Mouse (Mus musculus): ENCODE results near the gene Aak1. TPM values are rescaled to one million over a fixed set of nuclear protein-coding genes. Genes with fewer than 3 reads are reported as not detected.
"Not testable (repeated sequence)": the region's sequence is repeated elsewhere in the genome, so short reads cannot be mapped to it uniquely, and the experiment has no call there.

Aak1 gene
- polyA plus RNA-seq, 1 experiment from 2014 or later, result 23.3 TPM

DNA sequence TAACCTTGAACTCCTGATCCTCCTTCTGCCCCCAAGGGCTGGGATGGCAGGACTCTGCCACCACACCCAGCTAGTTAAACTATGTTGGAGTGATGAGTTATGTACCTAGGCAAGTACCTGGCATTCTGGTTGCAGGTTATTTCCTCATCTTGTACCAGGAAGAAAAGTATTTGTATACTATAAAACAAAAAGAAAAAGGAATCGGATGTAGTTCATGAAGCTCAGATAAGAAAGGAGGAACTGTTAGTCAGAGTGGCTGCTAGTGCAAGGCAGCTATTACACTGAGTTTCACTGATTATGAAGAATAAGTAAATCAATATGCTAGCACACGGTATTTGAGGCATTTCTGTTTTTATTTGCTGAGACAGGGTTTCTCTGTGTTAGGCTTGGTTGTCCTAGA is 195.6 kb downstream of the Aak1 start:
- Histone ChIP-seq H3K4me1 (ENCODE audit: control insufficient read depth in 2 of 2, insufficient read depth in 2 of 2, low read length in 2 of 2) (peaks cover 2 to 15% of the 10 kb centered on the region in 2 experiments; a peak in 2 of 4 replicates), H3K9me3 (ENCODE audit: control insufficient read depth, low read length) (no peaks in the 10 kb centered on the region), H3K27me3 (ENCODE audit: control insufficient read depth, insufficient read depth, low read length) (no peaks in the 10 kb centered on the region), H3K9ac (ENCODE audit: low read length) (no peak overlapping the region), H3K4me2 (ENCODE audit: low read length) (no peak overlapping the region), H3K4me3 (ENCODE audit: control insufficient read depth in 1 of 2, insufficient read depth in 1 of 2, low read depth in 1 of 2, low read length in 2 of 2) (no peak overlapping the region), H3K27ac (replicated peaks in 1 of 2; ENCODE audit: control insufficient read depth in 1 of 2, insufficient read depth in 1 of 2, low read depth in 2 of 2, low read length in 2 of 2) (no peak overlapping the region), H3K36me3 (ENCODE audit: control insufficient read depth, insufficient read depth, low read length) (peaks cover 13% of the 10 kb centered on the region; the same call in 1 of the 2 replicates)
- no peak for ATAC-seq (ENCODE audit: insufficient number of reproducible peaks, insufficient read depth, low FRiP score, low read depth)
- 76% methylated on average over 2 of the region's 2 CpGs for WGBS

- H3K9me3 ChIP-seq (ENCODE audit: control insufficient read depth, low read length), result no peaks in the 10 kb centered on the region
- no peak overlapping the region for H3K9ac ChIP-seq (ENCODE audit: low read length)
- no peak for ATAC-seq (ENCODE audit: insufficient number of reproducible peaks, insufficient read depth, low FRiP score, low read depth)
- no peak overlapping the region for H3K27ac ChIP-seq (replicated peaks in 1 of 2; ENCODE audit: control insufficient read depth in 1 of 2, insufficient read depth in 1 of 2, low read depth in 2 of 2, low read length in 2 of 2)
- no peak overlapping the region for H3K4me2 ChIP-seq (ENCODE audit: low read length)
- peaks cover 13% of the 10 kb centered on the region; the same call in 1 of the 2 replicates for H3K36me3 ChIP-seq (ENCODE audit: control insufficient read depth, insufficient read depth, low read length)
- no peak overlapping the region for H3K4me3 ChIP-seq (ENCODE audit: control insufficient read depth in 1 of 2, insufficient read depth in 1 of 2, low read depth in 1 of 2, low read length in 2 of 2)
- H3K27me3 ChIP-seq (ENCODE audit: control insufficient read depth, insufficient read depth, low read length), result no peaks in the 10 kb centered on the region
- peaks cover 2 to 15% of the 10 kb centered on the region in 2 experiments; a peak in 2 of 4 replicates for H3K4me1 ChIP-seq (ENCODE audit: control insufficient read depth in 2 of 2, insufficient read depth in 2 of 2, low read length in 2 of 2)
- WGBS, result 81% methylated on average over 3 of the region's 3 CpGs
These were observed 196.2 kb downstream of the Aak1 start for GRCm38 (mm10) chr6:87045507-87045906.

DNA sequence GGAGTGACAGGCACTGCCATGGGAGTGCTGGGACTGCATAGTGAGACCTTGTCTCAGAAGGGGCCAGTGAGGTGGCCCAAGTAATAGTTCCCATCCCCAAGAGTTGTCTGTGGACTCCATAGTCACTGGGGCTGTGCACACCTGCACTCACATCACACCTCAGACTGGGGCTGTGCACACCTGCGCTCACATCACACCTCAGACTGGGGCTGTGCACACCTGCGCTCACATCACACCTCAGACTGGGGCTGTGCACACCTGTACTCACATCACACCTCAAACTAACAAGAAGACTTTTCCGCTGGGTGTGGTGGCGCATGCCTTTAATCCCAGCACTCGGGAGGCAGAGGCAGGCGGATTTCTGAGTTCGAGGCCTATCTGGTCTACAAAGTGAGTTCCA is 199.4 kb downstream of the Aak1 start:
- H3K36me3 ChIP-seq (ENCODE audit: control insufficient read depth, insufficient read depth, low read length), result peaks cover 36% of the 10 kb centered on the region
- H3K4me1 ChIP-seq (ENCODE audit: control insufficient read depth in 2 of 2, insufficient read depth in 2 of 2, low read length in 2 of 2); H3K4me3 ChIP-seq (ENCODE audit: control insufficient read depth in 1 of 2, insufficient read depth in 1 of 2, low read depth in 1 of 2, low read length in 2 of 2); H3K4me2 ChIP-seq (ENCODE audit: low read length); H3K27ac ChIP-seq (replicated peaks in 1 of 2; ENCODE audit: control insufficient read depth in 1 of 2, insufficient read depth in 1 of 2, low read depth in 2 of 2, low read length in 2 of 2); ATAC-seq (ENCODE audit: insufficient number of reproducible peaks, insufficient read depth, low FRiP score, low read depth); H3K27me3 ChIP-seq (ENCODE audit: control insufficient read depth, insufficient read depth, low read length); H3K9me3 ChIP-seq (ENCODE audit: control insufficient read depth, low read length); H3K9ac ChIP-seq (ENCODE audit: low read length): not testable (repeated sequence)
- WGBS, result 93% methylated on average over 7 of the region's 7 CpGs

DNA sequence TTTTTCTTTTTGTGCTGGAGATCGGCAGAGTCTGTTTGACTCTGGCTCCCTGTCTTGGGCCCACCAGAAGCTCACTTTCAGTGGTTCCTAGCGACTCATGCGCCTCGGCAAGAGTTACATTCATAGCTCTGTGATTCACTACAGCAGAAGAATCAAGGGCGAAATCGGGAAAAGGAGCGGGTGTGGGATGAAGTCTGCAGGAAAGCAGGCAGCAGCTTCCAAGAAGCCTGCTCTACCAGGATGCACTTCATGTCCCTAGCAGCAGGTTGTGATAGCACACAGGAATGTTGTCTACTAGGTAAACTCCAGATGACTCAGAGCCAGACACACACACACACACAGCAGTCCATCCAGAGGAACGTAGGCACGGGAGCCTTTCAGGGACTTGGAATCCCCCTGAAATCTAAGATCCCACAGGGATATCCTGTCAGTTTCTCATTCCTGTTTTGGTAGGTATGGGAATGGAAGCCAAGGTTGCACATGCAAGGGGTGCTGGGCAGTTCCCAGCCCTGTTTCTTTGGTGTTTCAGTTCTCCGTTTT is 202.6 kb downstream of the Aak1 start:
- peaks cover 67% of the 10 kb centered on the region for H3K36me3 ChIP-seq (ENCODE audit: control insufficient read depth, insufficient read depth, low read length)
- H3K4me2 ChIP-seq (ENCODE audit: low read length), result no peak overlapping the region
- WGBS, result 76% methylated on average over 10 of the region's 10 CpGs
- H3K27ac ChIP-seq (replicated peaks in 1 of 2; ENCODE audit: control insufficient read depth in 1 of 2, insufficient read depth in 1 of 2, low read depth in 2 of 2, low read length in 2 of 2), result no peak overlapping the region
- H3K4me3 ChIP-seq (ENCODE audit: control insufficient read depth in 1 of 2, insufficient read depth in 1 of 2, low read depth in 1 of 2, low read length in 2 of 2), result no peak overlapping the region
- H3K27me3 ChIP-seq (ENCODE audit: control insufficient read depth, insufficient read depth, low read length), result no peaks in the 10 kb centered on the region
- H3K9me3 ChIP-seq (ENCODE audit: control insufficient read depth, low read length), result no peaks in the 10 kb centered on the region
- ATAC-seq (ENCODE audit: insufficient number of reproducible peaks, insufficient read depth, low FRiP score, low read depth), result no peak
- no peaks in the 10 kb centered on the region for H3K4me1 ChIP-seq (ENCODE audit: control insufficient read depth in 2 of 2, insufficient read depth in 2 of 2, low read length in 2 of 2)
- no peak overlapping the region for H3K9ac ChIP-seq (ENCODE audit: low read length)

Other genes starting within 250 kb of the Aak1 start
- 0.18 TPM in 1 of 2 replicates, not detected in the other for gene Asprv1, start 221.4 kb upstream of the Aak1 start, polyA plus RNA-seq (2014; fragmentation: Nextera tagmentation; extraction: Ambion mirVana)
- 7.6 and 9.2 TPM in 2 replicates for gene Mxd1, start 180.4 kb upstream of the Aak1 start, polyA plus RNA-seq (2014; fragmentation: Nextera tagmentation; extraction: Ambion mirVana)
- 81.3 and 81.9 TPM in 2 replicates for gene Snrnp27, start 165.0 kb upstream of the Aak1 start, polyA plus RNA-seq (2014; fragmentation: Nextera tagmentation; extraction: Ambion mirVana)
- 18.9 and 19.8 TPM in 2 replicates for gene Gmcl1, start 116.1 kb upstream of the Aak1 start, polyA plus RNA-seq (2014; fragmentation: Nextera tagmentation; extraction: Ambion mirVana)
- gene Anxa4, start 55.9 kb upstream of the Aak1 start, polyA plus RNA-seq (2014; fragmentation: Nextera tagmentation; extraction: Ambion mirVana), result 24.6 and 30.3 TPM in 2 replicates
- 104 and 108 TPM in 2 replicates for gene Nfu1, start 159.7 kb downstream of the Aak1 start, polyA plus RNA-seq (2014; fragmentation: Nextera tagmentation; extraction: Ambion mirVana)
- 12.3 and 13.4 TPM in 2 replicates for gene Gfpt1, start 193.3 kb downstream of the Aak1 start, polyA plus RNA-seq (2014; fragmentation: Nextera tagmentation; extraction: Ambion mirVana)

Measured in heart, embryonic 14.5 days (tissue).